Mouse (Mus musculus): ENCODE data around the gene Etl4. TPM values are rescaled to one million over a fixed set of nuclear protein-coding genes. Genes with fewer than 3 reads are reported as not detected.

The Etl4 gene
- total and polyA plus RNA-seq, 3 experiments: not detected

DNA sequence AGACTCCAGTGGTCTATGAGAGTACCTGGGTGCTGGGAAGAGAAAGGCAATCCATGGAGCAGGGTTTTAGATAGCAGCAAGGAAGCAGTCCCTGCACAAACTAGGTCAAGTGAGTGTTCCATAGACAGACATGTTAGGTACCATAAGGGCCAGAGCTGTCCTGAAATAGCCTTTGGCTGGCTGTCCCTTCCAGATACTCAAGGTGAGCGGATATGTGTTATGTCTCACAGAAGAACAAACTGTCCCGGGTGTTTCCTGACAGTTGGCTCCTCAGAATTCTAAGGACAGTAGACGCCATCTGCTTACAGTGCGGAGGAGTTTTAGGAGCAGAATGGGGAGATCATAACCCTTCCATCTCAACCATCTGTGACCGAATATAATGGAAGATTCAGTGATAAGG, 708.8 kb downstream of the Etl4 start:
- no peak overlapping the region for H3K9ac ChIP-seq (ENCODE audit: control insufficient read depth, low read depth, low read length, poor library complexity, severe bottlenecking)
- H3K36me3 ChIP-seq (ENCODE audit: control insufficient read depth in 1 of 2, insufficient read depth in 2 of 2, low read length in 2 of 2): no peaks in the 10 kb centered on the region
- no peak overlapping the region for H3K27ac ChIP-seq (ENCODE audit: control insufficient read depth, low read depth, low read length)
- no peaks in the 10 kb centered on the region for H3K4me1 ChIP-seq (ENCODE audit: control insufficient read depth in 1 of 2, insufficient read depth in 2 of 2, low read length in 2 of 2)
- H3K27me3 ChIP-seq (ENCODE audit: control insufficient read depth in 1 of 2, insufficient read depth in 2 of 2, low read length in 2 of 2): no peaks in the 10 kb centered on the region
- no peaks in the 10 kb centered on the region for H3K79me2 ChIP-seq (ENCODE audit: control insufficient read depth, insufficient read depth, low read length, poor library complexity)
- H3K4me3 ChIP-seq (ENCODE audit: control insufficient read depth in 1 of 2, insufficient read depth in 1 of 2, low read depth in 2 of 2, low read length in 2 of 2): no peak overlapping the region
- no peak for DNase-seq (ENCODE audit: low read depth, low spot score)
- TF ChIP-seq EP300 (IDR thresholded peaks at IDR 0.05; ENCODE audit: low read depth in 1 of 2, low read length in 2 of 2) (no peak), NRF1 (IDR thresholded peaks at IDR 0.05; ENCODE audit: insufficient read depth, low read depth, low read length, poor library complexity, severe bottlenecking) (no peak), USF1 (IDR thresholded peaks at IDR 0.05; ENCODE audit: low read depth, low read length) (no peak), ZKSCAN1 (IDR thresholded peaks at IDR 0.05; ENCODE audit: low read depth, low read length) (no peak), ETS1 (IDR thresholded peaks at IDR 0.05; ENCODE audit: low read depth, low read length) (no peak), MAX (IDR thresholded peaks at IDR 0.05; ENCODE audit: low read length) (no peak), GABPA (IDR thresholded peaks at IDR 0.05; ENCODE audit: low read depth, low read length) (no peak), JUND (IDR thresholded peaks at IDR 0.05; ENCODE audit: low read depth, low read length) (no peak), POLR2A (IDR thresholded peaks at IDR 0.05; ENCODE audit: control insufficient read depth in 1 of 2, insufficient read depth in 1 of 2, low read depth in 1 of 2, low read length in 2 of 2, poor library complexity in 1 of 2) (no peak), POLR2AphosphoS5 (IDR thresholded peaks at IDR 0.05; ENCODE audit: borderline replicate concordance, low read depth, low read length) (no peak), ZC3H11A (IDR thresholded peaks at IDR 0.05; ENCODE audit: low read depth, low read length) (no peak)
- no peaks in the 10 kb centered on the region for H3K9me3 ChIP-seq (replicated peaks; ENCODE audit: insufficient read depth, low read length)

DNA sequence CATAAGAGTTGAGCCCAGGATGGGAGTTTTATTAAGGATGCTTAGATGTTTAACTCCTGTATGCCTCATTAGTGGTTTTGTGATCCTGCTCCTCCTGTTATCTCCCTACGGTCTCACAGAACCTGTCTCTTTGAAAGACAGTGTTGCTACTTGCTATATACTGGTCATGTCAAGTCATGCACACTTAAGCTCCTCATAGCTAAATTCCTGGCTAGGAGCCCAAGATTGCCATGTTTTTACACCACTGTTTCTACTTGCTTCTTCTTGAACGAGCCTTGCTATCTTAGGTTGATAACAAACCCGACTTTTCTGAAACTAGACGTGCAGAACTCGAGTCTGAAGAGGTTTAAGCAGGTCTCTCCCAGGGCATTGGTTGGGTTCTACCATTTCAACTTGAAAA, 710.3 kb downstream of the Etl4 start:
- no peak for TF ChIP-seq POLR2A (IDR thresholded peaks at IDR 0.05; ENCODE audit: control insufficient read depth in 1 of 2, insufficient read depth in 1 of 2, low read depth in 1 of 2, low read length in 2 of 2, poor library complexity in 1 of 2)
- no peak for TF ChIP-seq ZKSCAN1 (IDR thresholded peaks at IDR 0.05; ENCODE audit: low read depth, low read length)
- TF ChIP-seq MEF2A (IDR thresholded peaks at IDR 0.05; ENCODE audit: extremely low read depth, insufficient replicate concordance, low read depth, low read length, poor library complexity, severe bottlenecking): no peak
- no peak for TF ChIP-seq BHLHE40 (IDR thresholded peaks at IDR 0.05; ENCODE audit: borderline replicate concordance, low read depth, low read length)
- TF ChIP-seq ZNF384 (IDR thresholded peaks at IDR 0.05; ENCODE audit: low read depth, low read length): no peak
- no peak for TF ChIP-seq MYB (IDR thresholded peaks at IDR 0.05; ENCODE audit: low read depth, low read length)
- TF ChIP-seq GATA1 (IDR thresholded peaks at IDR 0.05; ENCODE audit: low read depth, low read length): no peak
- TF ChIP-seq MAFK (IDR thresholded peaks at IDR 0.05; ENCODE audit: borderline replicate concordance, low read depth, low read length): no peak
- TF ChIP-seq RAD21 (IDR thresholded peaks at IDR 0.05; ENCODE audit: low read depth, low read length): no peak
- no peak for TF ChIP-seq USF2 (IDR thresholded peaks at IDR 0.05; ENCODE audit: borderline replicate concordance in 1 of 2, insufficient read depth in 1 of 2, low read depth in 1 of 2, low read length in 2 of 2)
- Histone ChIP-seq H3K9ac (ENCODE audit: control insufficient read depth, low read depth, low read length, poor library complexity, severe bottlenecking) (no peak overlapping the region), H3K27ac (ENCODE audit: control insufficient read depth, low read depth, low read length) (no peak overlapping the region), H3K9me3 (replicated peaks; ENCODE audit: insufficient read depth, low read length) (no peaks in the 10 kb centered on the region), H3K4me1 (ENCODE audit: control insufficient read depth in 1 of 2, insufficient read depth in 2 of 2, low read length in 2 of 2) (no peaks in the 10 kb centered on the region), H3K79me2 (ENCODE audit: control insufficient read depth, insufficient read depth, low read length, poor library complexity) (no peaks in the 10 kb centered on the region), H3K36me3 (ENCODE audit: control insufficient read depth in 1 of 2, insufficient read depth in 2 of 2, low read length in 2 of 2) (no peaks in the 10 kb centered on the region), H3K4me3 (ENCODE audit: control insufficient read depth in 1 of 2, insufficient read depth in 1 of 2, low read depth in 2 of 2, low read length in 2 of 2) (no peak overlapping the region), H3K27me3 (ENCODE audit: control insufficient read depth in 1 of 2, insufficient read depth in 2 of 2, low read length in 2 of 2) (no peaks in the 10 kb centered on the region)
- no peak for DNase-seq (ENCODE audit: low read depth, low spot score)
